Mouse (Mus musculus) CD4-positive, CD25-positive, alpha-beta regulatory T cell, adult 4 months (primary cell): ENCODE results near the gene Olfr810. TPM values are rescaled to one million over a fixed set of nuclear protein-coding genes. Genes with fewer than 3 reads are reported as not detected.

Experiments used
- ATAC-seq: one replicate; pipeline ENCODE4 v1.8.0; 2017
- polyA plus RNA-seq, 2 experiments: library from polyadenylated mRNA; unstranded; fragments of 100-300 nt; shearing (Covaris generic); gene quantifications; one replicate each; pipeline ENCODE4 v1.2.1; 2017

The Olfr810 gene
- polyA plus RNA-seq: not detected

GRCm38 (mm10) chr10:129794817-129795216, at the start of gene Olfr810:
Gene Olfr810, minus strand, starts transcription at chr10:129794917.
- ATAC-seq: no peak

GRCm38 (mm10) chr10:129804296-129804695, 9.6 kb upstream of the Olfr810 start, which contains the start of gene Olfr811:
Gene Olfr811, minus strand, starts transcription at chr10:129804396.
- no peak for ATAC-seq

DNA sequence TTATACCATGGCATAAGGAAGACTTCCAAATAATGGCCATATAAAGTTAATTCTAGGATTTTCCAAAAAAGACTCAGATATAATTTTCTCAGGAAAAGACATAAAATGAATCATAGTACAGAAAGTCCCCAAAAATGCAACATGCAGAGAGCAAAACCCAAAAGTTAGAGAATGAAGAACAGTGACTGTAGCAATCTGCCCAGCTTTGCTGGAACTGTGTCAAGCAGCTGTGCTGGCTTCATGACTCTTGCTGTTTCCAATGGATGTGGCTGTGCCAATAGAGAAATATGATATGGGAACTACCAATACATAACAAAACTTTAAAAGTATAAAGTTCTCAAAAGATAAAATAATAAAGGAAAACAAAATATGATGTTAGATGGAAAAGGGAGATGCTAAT, 16.6 kb downstream of the Olfr810 start:
- ATAC-seq: no peak

DNA sequence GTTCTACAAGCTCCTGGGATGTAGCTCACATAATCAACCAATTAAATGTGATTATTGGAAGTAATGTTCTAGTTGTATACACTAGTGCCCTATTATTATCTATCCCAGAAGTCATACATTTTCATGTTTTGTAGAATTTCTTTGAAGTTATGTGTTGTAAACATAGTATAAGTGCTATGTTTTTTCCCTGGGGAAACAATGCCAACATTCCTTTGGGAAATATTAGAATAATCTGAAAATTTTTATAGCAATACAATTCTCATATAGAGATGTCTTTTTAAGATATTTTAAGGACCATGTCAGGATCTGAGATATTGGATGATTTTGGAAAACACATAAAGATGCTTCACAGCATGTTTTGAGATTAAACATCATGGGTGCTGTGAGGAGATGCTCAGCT, 20.4 kb downstream of the Olfr810 start, which contains the start of gene Olfr809:
Olfr809 (plus strand) TSS at position 301 of the 400 bp plus-strand sequence.
- ATAC-seq: no peak

- ATAC-seq: no peak
These were observed 29.5 kb downstream of the Olfr810 start, which contains the start of gene Olfr808 for GRCm38 (mm10) chr10:129765182-129765581. Gene Olfr808, plus strand, starts transcription at chr10:129765482.

GRCm38 (mm10) chr10:129757693-129758092, 37.0 kb downstream of the Olfr810 start, which contains the start of gene Olfr807:
Gene Olfr807, minus strand, starts transcription at chr10:129757793.
- no peak for ATAC-seq

GRCm38 (mm10) chr10:129741821-129742220, 52.9 kb downstream of the Olfr810 start, which contains the start of gene Olfr806:
Gene Olfr806, minus strand, starts transcription at chr10:129741921.
- ATAC-seq: no peak

Other genes starting within 250 kb of the Olfr810 start
- not detected for gene Olfr794, start 227.3 kb downstream of the Olfr810 start, polyA plus RNA-seq
- gene Olfr796, start 182.3 kb downstream of the Olfr810 start, polyA plus RNA-seq: not detected
- not detected for gene Olfr798, start 167.0 kb downstream of the Olfr810 start, polyA plus RNA-seq
- not detected for gene Olfr799, start 157.4 kb downstream of the Olfr810 start, polyA plus RNA-seq
- not detected for gene Olfr800, start 137.2 kb downstream of the Olfr810 start, polyA plus RNA-seq
- gene Olfr801, start 121.1 kb downstream of the Olfr810 start, polyA plus RNA-seq: not detected
- not detected for gene Olfr802, start 106.7 kb downstream of the Olfr810 start, polyA plus RNA-seq
- gene Olfr803, start 100.6 kb downstream of the Olfr810 start, polyA plus RNA-seq: not detected
- gene Olfr804, start 91.7 kb downstream of the Olfr810 start, polyA plus RNA-seq: not detected
- gene Olfr805, start 65.5 kb downstream of the Olfr810 start, polyA plus RNA-seq: not detected
- gene Olfr806, start 53.0 kb downstream of the Olfr810 start, polyA plus RNA-seq: not detected
- gene Olfr807, start 37.1 kb downstream of the Olfr810 start, polyA plus RNA-seq: not detected
- not detected for gene Olfr808, start 29.4 kb downstream of the Olfr810 start, polyA plus RNA-seq
- not detected for gene Olfr809, start 20.3 kb downstream of the Olfr810 start, polyA plus RNA-seq
- gene Olfr811, start 9.5 kb upstream of the Olfr810 start, polyA plus RNA-seq: not detected
- gene Olfr812, start 51.2 kb upstream of the Olfr810 start, polyA plus RNA-seq: not detected
- not detected for gene Olfr813, start 60.5 kb upstream of the Olfr810 start, polyA plus RNA-seq
- gene Olfr814, start 84.9 kb upstream of the Olfr810 start, polyA plus RNA-seq: under 1 TPM in 1 of 2 experiments, not detected in 1; 0.11 TPM
- not detected for gene Olfr815, start 111.0 kb upstream of the Olfr810 start, polyA plus RNA-seq
- not detected for gene Olfr816, start 120.7 kb upstream of the Olfr810 start, polyA plus RNA-seq
- gene Olfr818, start 154.2 kb upstream of the Olfr810 start, polyA plus RNA-seq: not detected
- gene Olfr819, start 172.3 kb upstream of the Olfr810 start, polyA plus RNA-seq: not detected
- not detected for gene Olfr247, start 181.2 kb upstream of the Olfr810 start, polyA plus RNA-seq
- under 1 TPM in 1 of 2 experiments, not detected in 1; 0.07 TPM for gene Gm10310, start 190.1 kb upstream of the Olfr810 start, polyA plus RNA-seq
- gene Olfr820, start 217.7 kb upstream of the Olfr810 start, polyA plus RNA-seq: not detected
- not detected for gene Olfr821, start 235.4 kb upstream of the Olfr810 start, polyA plus RNA-seq